Mouse (Mus musculus) forelimb bud, embryonic 11.5 days (tissue): Measurements from ENCODE around the gene Gxylt1.
"Not testable (repeated sequence)": the region's sequence is repeated elsewhere in the genome, so short reads cannot be mapped to it uniquely, and the experiment has no call there.

Experiments used
- DNase-seq: peaks from one replicate; pipeline ENCODE4 v3.0.0-alpha.2; 2012; ENCODE audit warnings: low read depth, low spot score

Gxylt1 gene

GRCm38 (mm10) chr15:93263566-93263965 is 11.4 kb downstream of the Gxylt1 start:
- no peak for DNase-seq

- DNase-seq = no peak
Measured at GRCm38 (mm10) chr15:93262818-93263217, 12.2 kb downstream of the Gxylt1 start.

- no peak for DNase-seq
Measured at GRCm38 (mm10) chr15:93262274-93262673, 12.7 kb downstream of the Gxylt1 start.

GRCm38 (mm10) chr15:93259933-93260332 is 15.0 kb downstream of the Gxylt1 start:
- DNase-seq = no peak

- DNase-seq = peak; percentile 47
Measured at GRCm38 (mm10) chr15:93255295-93255694, 19.7 kb downstream of the Gxylt1 start.

GRCm38 (mm10) chr15:93253172-93253571 is 21.8 kb downstream of the Gxylt1 start:
- no peak for DNase-seq

- no peak for DNase-seq
Measured at GRCm38 (mm10) chr15:93252396-93252795, 22.6 kb downstream of the Gxylt1 start.

- peak; percentile 55 for DNase-seq
Measured at GRCm38 (mm10) chr15:93251553-93252250, 23.3 kb downstream of the Gxylt1 start.

GRCm38 (mm10) chr15:93243202-93243601 is 31.8 kb downstream of the Gxylt1 start:
- DNase-seq = no peak

GRCm38 (mm10) chr15:93236456-93236855 is 38.5 kb downstream of the Gxylt1 start:
- not testable (repeated sequence) for DNase-seq

- DNase-seq = no peak
Measured at GRCm38 (mm10) chr15:93229028-93229427, 46.0 kb downstream of the Gxylt1 start.

GRCm38 (mm10) chr15:93228375-93228774 is 46.6 kb downstream of the Gxylt1 start:
- DNase-seq = no peak

GRCm38 (mm10) chr15:93227764-93228079 is 47.3 kb downstream of the Gxylt1 start:
- DNase-seq = peak; percentile 48

GRCm38 (mm10) chr15:93226930-93227763 is 47.8 kb downstream of the Gxylt1 start:
- no peak for DNase-seq

GRCm38 (mm10) chr15:93222475-93222874 is 52.5 kb downstream of the Gxylt1 start:
- no peak for DNase-seq

GRCm38 (mm10) chr15:93212617-93213016 is 62.4 kb downstream of the Gxylt1 start:
- no peak for DNase-seq

GRCm38 (mm10) chr15:93204861-93205260 is 70.1 kb downstream of the Gxylt1 start:
- DNase-seq = no peak

GRCm38 (mm10) chr15:93201956-93202355 is 73.0 kb downstream of the Gxylt1 start:
- no peak for DNase-seq

GRCm38 (mm10) chr15:93191387-93192145 is 83.4 kb downstream of the Gxylt1 start:
- DNase-seq = no peak
